Mouse (Mus musculus) bone marrow, adult 2 months (tissue): ENCODE measurements around the gene Pkd1.

ENCODE experiments used
- CTCF ChIP-seq: fragments of 200-500 bp; IDR thresholded peaks from 2 replicates; pipeline ENCODE4 v1.5.1; 2011; ENCODE audit warnings: low read length, control low read depth; ENCODE audit not compliant: control insufficient read depth, insufficient read depth
- POLR2A ChIP-seq: fragments of 200-500 bp; IDR thresholded peaks from 2 replicates; pipeline ENCODE4 v1.6.1; 2011; ENCODE audit warnings: low read depth, mild to moderate bottlenecking, control low read depth, low read length, borderline replicate concordance; ENCODE audit not compliant: control insufficient read depth

GRCm38 (mm10) chr17:24638214-24638613 is 88.6 kb downstream of the Pkd1 start:
- no peak for TF ChIP-seq CTCF
- TF ChIP-seq POLR2A: no peak
